Mouse (Mus musculus): ENCODE measurements around the gene Fam162a.
A peak's percentile ranks its signal among the peaks of the same experiment; 100 is the strongest.
"Not testable (repeated sequence)": the region's sequence is repeated elsewhere in the genome, so short reads cannot be mapped to it uniquely, and the experiment has no call there.

The Fam162a gene

GRCm38 (mm10) chr16:36071450-36072379, at the start of gene Fam162a, which contains the start of gene Ccdc58:
Gene Fam162a (minus strand): TSS chr16:36071594.
Gene Ccdc58 (plus strand): TSS chr16:36071685.
- peak; percentile 94 for DNase-seq

DNA sequence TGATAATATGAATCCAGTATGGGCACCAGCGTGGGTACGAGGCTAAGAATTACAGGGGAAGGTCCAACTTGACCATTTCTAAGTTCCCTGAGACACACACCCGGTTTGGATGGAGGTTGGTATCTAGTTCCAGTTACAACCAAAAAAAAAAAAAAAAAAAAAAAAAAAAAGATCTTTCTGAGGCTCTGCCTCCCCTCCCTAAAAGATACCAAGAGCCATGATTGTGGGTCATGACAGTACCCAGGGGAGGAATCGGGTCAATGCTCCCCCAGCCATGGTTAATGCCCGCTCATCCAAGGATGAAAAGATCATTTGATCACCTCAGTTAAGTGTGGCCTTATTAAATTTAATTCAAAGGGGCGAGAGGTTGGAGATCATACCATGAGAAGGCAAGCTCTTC, 44.4 kb upstream of the Fam162a start:
- not testable (repeated sequence) for DNase-seq

DNA sequence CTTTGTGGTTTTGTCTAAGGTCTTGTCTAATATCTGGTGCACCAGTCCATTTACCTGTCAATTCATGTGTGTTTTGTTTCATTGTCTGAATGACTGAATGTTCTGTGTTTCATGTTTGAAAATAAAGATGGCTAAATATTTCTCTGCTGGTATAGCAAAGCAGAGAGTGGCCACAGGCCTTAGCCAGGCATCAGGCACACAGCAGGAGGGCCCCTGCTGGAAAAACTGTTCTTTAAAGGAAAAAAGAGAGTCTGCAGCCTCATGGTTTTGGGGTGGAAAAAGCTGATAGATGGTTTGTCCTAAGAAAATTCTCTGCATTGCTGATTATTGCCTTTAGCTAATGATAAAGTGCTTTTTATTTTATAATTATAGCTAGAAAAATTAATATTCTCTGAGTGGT, 40.1 kb upstream of the Fam162a start:
- DNase-seq, result not testable (repeated sequence)

DNA sequence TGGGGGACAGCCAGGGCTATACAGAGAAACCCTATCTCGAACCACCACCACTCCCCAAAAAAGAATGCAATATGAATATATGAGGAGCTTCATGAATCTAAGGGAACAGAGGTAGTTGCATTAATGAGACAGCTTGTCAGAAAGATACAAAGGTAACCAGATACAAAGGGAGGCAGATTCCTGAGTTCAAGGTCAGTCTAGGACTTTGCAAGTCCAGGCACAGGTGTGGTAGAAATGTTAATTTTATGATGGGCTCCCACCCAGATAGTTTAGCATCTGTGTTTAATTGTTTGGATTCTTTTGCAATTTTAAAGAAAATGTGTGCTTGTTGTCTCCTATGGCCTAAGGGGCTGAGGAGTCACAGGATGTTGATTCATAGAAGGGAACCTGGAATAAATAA, 30.8 kb upstream of the Fam162a start:
- no peak for DNase-seq

- no peak for DNase-seq
These were observed 30.1 kb upstream of the Fam162a start for GRCm38 (mm10) chr16:36101526-36101925.

DNA sequence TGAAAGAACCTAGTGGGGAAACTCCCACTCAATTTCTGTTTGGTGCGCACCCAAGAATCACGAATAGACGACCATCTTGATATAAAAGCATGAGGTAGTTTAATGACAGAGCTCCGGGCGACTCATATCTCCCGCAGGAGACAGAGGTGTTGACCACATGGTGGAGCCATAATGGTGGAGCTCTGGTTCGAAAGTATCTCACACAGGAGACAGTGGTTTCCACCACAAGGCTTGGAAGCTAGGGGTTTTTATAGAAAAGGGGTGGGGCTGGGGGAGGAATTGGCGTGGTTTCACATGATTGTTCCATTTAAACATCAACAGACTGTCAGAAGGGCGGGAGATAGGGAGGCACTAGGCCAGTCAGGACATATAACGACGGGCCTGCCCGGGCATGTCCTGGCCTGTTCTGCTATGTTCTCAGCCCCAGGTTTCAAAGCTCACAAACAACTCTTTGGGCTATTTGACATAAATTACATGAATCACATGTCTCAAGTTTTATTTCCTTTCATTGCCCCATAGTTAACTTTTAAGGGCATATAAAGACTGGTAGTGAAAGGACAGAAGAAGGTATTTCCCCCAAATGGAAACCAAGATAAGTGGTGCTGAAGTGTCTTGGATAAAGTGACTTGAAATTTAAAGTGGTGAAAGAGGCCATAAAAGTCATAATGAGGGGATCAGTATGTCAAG, 26.6 kb upstream of the Fam162a start:
- DNase-seq, result not testable (repeated sequence)

DNA sequence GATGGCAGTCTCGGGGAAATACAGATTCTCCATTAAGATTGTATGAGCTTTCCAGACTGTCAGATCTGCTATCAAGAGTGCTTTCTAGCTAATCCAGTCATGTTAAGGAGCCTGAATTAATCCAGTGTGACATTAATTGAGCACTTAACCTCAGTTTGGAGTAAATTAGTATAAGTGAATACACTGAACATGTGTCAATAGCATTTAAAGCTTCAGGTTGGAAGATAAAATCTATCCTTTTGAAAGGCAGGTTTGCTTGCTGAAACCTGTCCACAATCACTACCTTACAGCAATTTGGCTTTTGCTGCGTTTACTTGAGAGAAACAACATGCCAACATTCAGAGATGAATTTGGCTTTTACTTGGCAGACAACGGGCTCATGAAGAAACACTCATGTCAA, 22.7 kb upstream of the Fam162a start:
- DNase-seq, result no peak

GRCm38 (mm10) chr16:36090785-36091509, 19.6 kb upstream of the Fam162a start:
- no peak for DNase-seq

- no peak for DNase-seq
These were observed 18.6 kb upstream of the Fam162a start for GRCm38 (mm10) chr16:36089850-36090616.

DNA sequence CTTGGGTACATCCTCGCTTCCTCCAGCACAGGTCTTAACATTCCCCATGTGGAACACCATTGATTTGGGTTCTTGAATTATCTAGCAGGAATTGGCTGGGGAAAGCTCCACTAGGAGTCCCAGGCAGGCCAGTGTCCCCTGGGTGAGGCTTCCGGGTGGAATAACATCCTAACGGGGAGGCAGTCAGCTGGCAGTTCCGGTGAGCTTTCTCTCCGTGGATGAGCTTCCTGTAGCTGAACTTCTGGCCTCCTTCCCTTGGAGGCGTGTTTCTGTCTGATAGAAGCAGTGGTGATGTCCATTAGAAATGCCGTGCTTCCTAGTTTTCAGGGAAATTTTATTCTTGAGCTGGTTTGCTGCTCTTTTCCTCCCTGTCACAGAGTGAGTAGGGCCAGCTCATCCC, 17.7 kb upstream of the Fam162a start:
- no peak for DNase-seq

DNA sequence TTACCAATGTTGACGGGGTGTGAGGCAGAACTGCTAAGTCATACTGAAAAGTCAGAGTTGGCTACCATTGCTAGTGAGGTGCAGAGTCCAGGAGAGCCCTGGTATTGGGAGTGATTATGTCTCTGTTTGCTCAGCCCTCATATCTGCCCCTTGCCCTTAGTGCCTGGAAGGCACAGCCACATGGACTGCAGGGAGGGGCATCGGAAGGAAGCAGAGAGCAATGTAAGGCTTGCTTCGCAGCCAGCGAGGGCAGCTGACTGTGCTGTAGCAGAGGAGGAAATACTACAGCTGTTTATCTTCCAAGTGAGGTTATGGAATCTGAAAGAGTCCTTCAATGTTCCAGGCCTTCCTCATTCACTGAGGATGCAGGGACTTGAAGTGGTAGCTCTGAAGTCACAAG, 16.5 kb upstream of the Fam162a start:
- no peak for DNase-seq

DNA sequence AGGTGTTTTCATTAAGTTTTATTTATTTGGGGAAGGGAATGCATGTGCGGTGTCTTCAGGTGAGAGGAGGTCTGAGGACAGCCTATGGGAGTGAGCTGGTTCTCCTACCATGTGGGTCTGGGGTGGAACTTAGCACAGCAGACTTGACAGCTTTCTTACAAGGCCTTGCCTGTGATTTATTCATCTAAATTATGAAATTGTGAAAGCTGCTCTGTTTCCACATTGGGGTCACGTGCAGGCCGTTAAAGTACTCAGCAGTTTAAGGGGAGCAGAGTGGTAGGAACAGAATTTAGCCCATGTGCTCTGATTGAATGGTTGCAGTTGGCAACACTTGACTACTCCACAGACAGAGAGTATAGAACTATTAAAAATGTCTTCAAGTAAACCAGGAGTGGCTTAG, 8.5 kb upstream of the Fam162a start:
- DNase-seq, result no peak

DNA sequence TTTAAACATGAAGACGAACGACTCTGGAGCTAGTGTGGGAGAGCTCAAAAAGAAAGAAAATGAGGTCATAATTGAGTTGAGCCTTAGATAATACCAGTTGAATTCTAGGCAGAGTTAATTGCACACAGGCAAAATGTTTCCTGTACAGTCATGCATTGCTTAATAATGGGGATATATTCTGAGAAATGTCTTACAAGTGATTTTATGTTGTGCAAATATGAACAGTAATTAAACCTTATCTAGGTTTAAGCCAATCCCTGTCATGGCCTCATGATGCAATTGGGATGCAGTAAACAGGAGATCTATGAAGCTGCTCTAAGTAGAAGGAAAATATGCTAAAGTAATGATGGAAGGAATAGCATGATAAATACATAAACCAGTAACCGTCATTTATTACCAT, 3.4 kb upstream of the Fam162a start:
- DNase-seq, result no peak

DNA sequence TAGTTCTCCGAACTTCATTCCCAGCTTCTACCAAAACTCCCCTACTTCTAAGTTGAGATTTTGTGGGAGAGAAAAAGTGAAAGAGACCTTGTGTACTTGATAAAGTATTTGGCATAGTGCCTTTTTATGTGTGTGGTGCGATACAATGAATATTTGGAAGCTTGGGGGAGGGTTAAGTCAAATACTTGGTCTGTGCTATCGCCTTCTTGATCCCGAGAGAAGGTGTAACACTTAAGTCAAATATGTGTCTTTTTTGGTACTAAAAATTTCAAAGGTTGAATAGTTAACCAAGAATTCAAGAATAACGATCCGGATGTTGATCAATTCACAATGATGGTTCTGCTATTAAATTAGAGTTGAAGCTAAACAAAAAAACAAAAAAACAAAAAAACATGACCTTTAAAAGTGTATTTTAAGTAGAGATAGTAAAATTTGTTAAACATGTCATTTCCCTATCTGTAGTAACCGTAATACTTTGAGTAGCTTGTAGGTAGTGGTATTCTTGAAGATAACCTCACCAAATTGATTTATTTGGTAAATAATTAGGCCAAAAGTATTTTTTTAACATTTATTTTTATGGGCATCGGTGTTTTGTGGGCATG, 1.1 kb upstream of the Fam162a start:
- no peak for DNase-seq

DNA sequence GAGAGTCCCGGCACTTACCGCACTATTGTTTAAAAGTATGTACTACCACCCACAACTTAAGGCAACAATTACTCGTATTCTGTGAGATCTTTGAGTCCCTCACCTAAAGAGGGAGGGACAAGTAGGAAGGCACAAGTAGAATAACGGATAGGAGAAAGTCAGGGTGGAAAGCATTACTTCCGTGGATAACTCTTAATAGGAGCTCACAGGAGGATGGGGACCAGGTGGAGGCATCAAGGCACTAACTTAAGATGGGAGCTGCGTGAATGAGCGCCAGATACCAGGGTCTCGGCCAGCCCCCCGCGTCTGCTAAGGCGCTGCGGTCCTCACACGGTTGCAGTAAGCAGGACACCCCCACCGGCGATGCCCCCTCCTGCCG, 334 bp downstream of the Fam162a start:
- no peak for DNase-seq

DNA sequence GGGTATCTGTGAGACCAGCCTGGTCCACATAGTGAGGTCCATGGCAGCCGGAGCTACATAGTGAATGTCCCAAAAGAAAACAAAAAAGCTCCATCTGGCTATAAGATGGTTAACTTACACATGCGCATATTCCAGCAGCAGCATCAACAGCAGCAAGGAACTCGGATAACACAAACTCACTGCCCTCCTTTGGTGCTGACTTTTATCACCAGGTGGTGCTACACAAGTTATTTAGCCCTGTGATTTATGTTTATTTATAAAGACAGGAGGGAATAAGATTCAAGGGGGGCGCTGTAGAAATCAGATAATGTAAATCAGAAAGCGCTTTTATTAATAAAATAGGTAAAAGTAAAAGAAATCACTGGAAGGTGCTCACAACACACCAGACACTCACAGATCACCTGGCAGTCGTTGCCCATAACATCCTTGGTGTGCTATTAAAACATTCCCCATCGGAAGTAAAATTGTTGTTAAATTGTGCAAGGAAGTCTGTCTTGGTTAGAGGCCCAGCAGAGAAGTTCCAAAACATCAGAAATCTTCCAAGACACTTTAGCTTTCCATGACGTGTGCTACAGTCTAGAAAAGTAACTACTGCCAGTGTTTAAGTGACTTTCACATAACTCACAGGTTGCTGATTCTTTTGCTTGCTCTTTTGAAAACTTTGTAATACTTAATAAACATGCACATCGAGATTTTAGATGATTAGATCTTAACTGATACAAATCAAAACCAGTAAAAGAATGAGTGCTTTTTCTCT, 1.4 kb downstream of the Fam162a start:
- DNase-seq, result no peak

DNA sequence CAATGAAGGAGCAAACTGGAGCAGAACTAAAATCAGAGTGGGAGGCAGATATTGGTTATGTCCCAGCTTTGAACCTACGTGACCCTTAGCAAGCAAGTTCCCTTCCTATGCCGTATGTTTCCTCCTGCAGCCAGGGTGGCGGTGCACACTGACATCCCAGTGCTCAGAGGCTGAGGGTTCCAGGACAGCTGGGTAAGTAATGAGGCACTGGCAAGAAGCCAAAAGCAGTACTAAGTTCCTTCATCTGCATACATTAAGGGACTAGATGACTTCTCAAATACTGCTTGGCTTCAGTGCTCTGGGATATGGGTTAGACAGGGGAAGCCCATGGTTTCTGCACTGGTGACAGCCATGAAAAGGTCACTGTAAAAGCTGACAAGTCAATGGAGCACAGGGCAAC, 3.0 kb downstream of the Fam162a start:
- no peak for DNase-seq

DNA sequence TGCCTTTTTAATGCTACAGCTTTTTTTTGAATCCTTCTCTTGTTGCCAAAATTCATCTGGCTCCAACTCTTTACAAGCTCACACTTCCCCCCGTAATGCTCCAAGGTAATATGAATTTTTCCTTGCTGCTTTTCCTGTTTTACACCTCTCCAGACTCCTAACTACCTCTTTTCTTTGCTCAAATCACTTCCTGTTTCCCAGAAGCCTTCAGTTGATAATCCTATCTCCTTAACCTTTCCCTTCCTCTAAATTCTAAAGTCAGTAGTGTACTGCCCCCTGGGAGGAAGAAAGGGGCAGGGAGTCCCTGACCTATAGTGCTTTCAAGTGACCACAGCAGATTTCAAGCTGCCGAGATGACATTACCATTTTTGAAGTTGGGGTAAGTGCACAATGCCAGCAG, 3.7 kb downstream of the Fam162a start:
- no peak for DNase-seq

DNA sequence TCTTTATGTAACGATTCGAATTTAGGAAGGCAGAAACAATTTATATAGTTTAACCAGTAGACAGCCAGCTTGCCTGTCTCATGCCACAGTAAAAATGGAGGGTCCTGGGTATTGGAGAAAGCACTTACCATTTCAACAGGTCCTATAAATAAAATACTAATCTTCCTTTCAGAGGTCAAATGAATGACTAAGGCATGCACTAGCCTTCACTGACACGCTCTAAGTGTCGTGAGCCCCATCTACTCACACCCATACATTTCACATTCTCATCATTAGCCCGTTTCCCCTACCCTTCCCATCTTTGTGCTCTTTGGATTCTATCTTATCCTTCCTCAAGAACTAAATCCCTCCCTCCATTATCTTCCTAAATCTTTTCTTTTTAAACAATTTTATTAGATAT, 6.5 kb downstream of the Fam162a start:
- no peak for DNase-seq

GRCm38 (mm10) chr16:36063315-36063714, 8.1 kb downstream of the Fam162a start:
- no peak for DNase-seq

GRCm38 (mm10) chr16:36062534-36062933, 8.9 kb downstream of the Fam162a start:
- DNase-seq, result not testable (repeated sequence)

Data from thymus, postnatal 14 days (tissue).